In genomic region chr1:91615396-91615795, GRCm38 (mm10) we compare ENCODE assay signal across 17 mouse cellular contexts.
A peak's percentile ranks its signal among the peaks of the same experiment; 100 is the strongest.
DNase-seq lines count a peak whose midpoint lies in the region; ATAC-seq and TF ChIP-seq lines count a peak whose summit lies in the region.
"Had no signal": no experiment of that assay in that cellular context is flagged by ENCODE, and none has a peak within 500 bp of the region (broad histone marks: within the 10 kb centered on the region; RNA-seq: fewer than 3 reads in every experiment).

No protein-coding gene starts in this region.

- no peak for TF ChIP-seq CTCF in cerebellum, adult 2 months (IDR thresholded peaks at IDR 0.05; ENCODE audit: borderline replicate concordance, insufficient read depth, low read depth, low read length)

- no peak for ATAC-seq in kidney, embryonic 15.5 days (replicated peaks; ENCODE audit: low FRiP score)
- ATAC-seq in limb, embryonic 13.5 days (ENCODE audit: low FRiP score, low read depth) = no peak
- ATAC-seq in forebrain, embryonic 12.5 days (ENCODE audit: low FRiP score) = no peak
- ATAC-seq: forebrain, embryonic 15.5 days had no signal

- peaks cover 20% of the 10 kb centered on the region for H3K4me1 ChIP-seq in kidney, embryonic 15.5 days
- peaks cover 91% of the 10 kb centered on the region for H3K4me1 ChIP-seq in limb, embryonic 13.5 days
- peaks cover 4% of the 10 kb centered on the region; the same call in 1 of the 2 replicates for H3K4me1 ChIP-seq in forebrain, embryonic 12.5 days
- H3K4me1 ChIP-seq in cerebellum, adult 2 months (ENCODE audit: control insufficient read depth, insufficient read depth, low read length) = peaks cover 5% of the 10 kb centered on the region; the same call in 1 of the 2 replicates
- H3K4me1 ChIP-seq: forebrain, embryonic 15.5 days had no signal

- TF ChIP-seq POLR2A in cerebellum, adult 2 months (IDR thresholded peaks at IDR 0.05; ENCODE audit: borderline replicate concordance, insufficient read depth, low read length) = no peak

- H3K36me3 ChIP-seq in kidney, embryonic 15.5 days = no peaks in the 10 kb centered on the region
- H3K36me3 ChIP-seq in limb, embryonic 13.5 days = no peaks in the 10 kb centered on the region
- H3K36me3 ChIP-seq in forebrain, embryonic 12.5 days (replicated peaks) = no peaks in the 10 kb centered on the region
- H3K36me3 ChIP-seq: embryonic facial prominence, embryonic 10.5 days; forebrain, embryonic 15.5 days; heart, embryonic 13.5 days had no signal

- peak; percentile 51 for DNase-seq in kidney, adult 18-20 months
- peak; percentile 60 for DNase-seq in kidney, adult 9 months
- DNase-seq in kidney, postnatal 25 days = peak; percentile 76 to 78
- no peak for DNase-seq in cerebellum, adult 2 months
- DNase-seq: adrenal gland, postnatal 10 days; cerebellum, adult 11 months; cerebellum, adult 9-10 months; cerebellum, postnatal 36 days; gastrocnemius, postnatal 36 days; heart, adult 11 months; heart, postnatal 36 days had no signal

- WGBS in kidney, embryonic 15.5 days = 58% methylated on average over 5 of the region's 5 CpGs
- 41% methylated on average over 5 of the region's 5 CpGs for WGBS in limb, embryonic 13.5 days
- WGBS in forebrain, embryonic 12.5 days = 85% methylated on average over 5 of the region's 5 CpGs
- WGBS in cerebellum, adult 2 months = 59% methylated on average over 5 of the region's 5 CpGs

- no peak overlapping the region for H3K27ac ChIP-seq in kidney, embryonic 15.5 days
- peak overlapping the region; percentile 52; the same call in 1 of the 2 replicates for H3K27ac ChIP-seq in limb, embryonic 13.5 days
- H3K27ac ChIP-seq in forebrain, embryonic 12.5 days = no peak overlapping the region
- H3K27ac ChIP-seq in cerebellum, adult 2 months (ENCODE audit: insufficient read depth, low read length) = no peak overlapping the region
- H3K27ac ChIP-seq: embryonic facial prominence, embryonic 10.5 days; forebrain, embryonic 15.5 days; heart, embryonic 13.5 days had no signal

- no peak overlapping the region for H3K4me2 ChIP-seq in kidney, embryonic 15.5 days
- no peak overlapping the region for H3K4me2 ChIP-seq in limb, embryonic 13.5 days (replicated peaks)
- H3K4me2 ChIP-seq in forebrain, embryonic 12.5 days = no peak overlapping the region
- H3K4me2 ChIP-seq: forebrain, embryonic 15.5 days; heart, embryonic 13.5 days had no signal

- no peaks in the 10 kb centered on the region for H3K9me3 ChIP-seq in kidney, embryonic 15.5 days (replicated peaks)
- H3K9me3 ChIP-seq in limb, embryonic 13.5 days = no peaks in the 10 kb centered on the region
- H3K9me3 ChIP-seq in forebrain, embryonic 12.5 days = no peaks in the 10 kb centered on the region
- H3K9me3 ChIP-seq: embryonic facial prominence, embryonic 10.5 days; forebrain, embryonic 15.5 days; heart, embryonic 13.5 days had no signal

- H3K27me3 ChIP-seq in kidney, embryonic 15.5 days = peaks cover 15% of the 10 kb centered on the region; the same call in 1 of the 2 replicates
- peaks cover 17% of the 10 kb centered on the region; the same call in 1 of the 2 replicates for H3K27me3 ChIP-seq in limb, embryonic 13.5 days
- H3K27me3 ChIP-seq in forebrain, embryonic 12.5 days = no peaks in the 10 kb centered on the region
- no peaks in the 10 kb centered on the region for H3K27me3 ChIP-seq in cerebellum, adult 2 months (ENCODE audit: control insufficient read depth, insufficient read depth, low read length)
- H3K27me3 ChIP-seq: forebrain, embryonic 15.5 days; heart, embryonic 13.5 days had no signal

- no peak overlapping the region for H3K4me3 ChIP-seq in kidney, embryonic 15.5 days (replicated peaks)
- no peak overlapping the region for H3K4me3 ChIP-seq in limb, embryonic 13.5 days
- no peak overlapping the region for H3K4me3 ChIP-seq in forebrain, embryonic 12.5 days (replicated peaks)
- H3K4me3 ChIP-seq in cerebellum, adult 2 months (replicated peaks; ENCODE audit: insufficient read depth, low read depth, low read length) = no peak overlapping the region
- H3K4me3 ChIP-seq: embryonic facial prominence, embryonic 10.5 days; forebrain, embryonic 15.5 days; heart, embryonic 13.5 days had no signal

- no peak overlapping the region for H3K9ac ChIP-seq in kidney, embryonic 15.5 days
- no peak overlapping the region for H3K9ac ChIP-seq in limb, embryonic 13.5 days
- H3K9ac ChIP-seq in forebrain, embryonic 12.5 days = no peak overlapping the region
- H3K9ac ChIP-seq: forebrain, embryonic 15.5 days; heart, embryonic 13.5 days had no signal

Comparison
In these comparisons a context has a peak if more than half of its experiments do, and no peak if none do; other contexts are left out.
1. DNase-seq: peak in kidney, adult 18-20 months (single experiment), kidney, adult 9 months (single experiment) and kidney, postnatal 25 days (2 of 2); none in cerebellum, adult 2 months (0 of 2).